Mouse (Mus musculus) layer of hippocampus, adult 9-10 months (tissue): ENCODE measurements around the gene Btbd9.

Experiments
- DNase-seq: peaks from one replicate; pipeline ENCODE4 v3.0.0; 2022; ENCODE audit warnings: low spot score

Btbd9 gene

GRCm38 (mm10) chr17:30278596-30279378 lies 297.5 kb downstream of the Btbd9 start:
- DNase-seq, result no peak

- no peak for DNase-seq
Observed at GRCm38 (mm10) chr17:30276477-30276876, 299.8 kb downstream of the Btbd9 start.

GRCm38 (mm10) chr17:30272769-30273168 lies 303.5 kb downstream of the Btbd9 start:
- peak; percentile 72 for DNase-seq

GRCm38 (mm10) chr17:30269136-30270063 lies 306.9 kb downstream of the Btbd9 start:
- DNase-seq, result no peak

- no peak for DNase-seq
Observed at GRCm38 (mm10) chr17:30268456-30268855, 307.8 kb downstream of the Btbd9 start.

GRCm38 (mm10) chr17:30267432-30267973 lies 308.8 kb downstream of the Btbd9 start:
- DNase-seq, result no peak

GRCm38 (mm10) chr17:30263535-30263934 lies 312.8 kb downstream of the Btbd9 start:
- no peak for DNase-seq

- no peak for DNase-seq
Observed at GRCm38 (mm10) chr17:30262943-30263342, 313.3 kb downstream of the Btbd9 start.

- DNase-seq, result no peak
Observed at GRCm38 (mm10) chr17:30262440-30262839, 313.8 kb downstream of the Btbd9 start.

GRCm38 (mm10) chr17:30261983-30262340 lies 314.3 kb downstream of the Btbd9 start:
- DNase-seq, result no peak

- no peak for DNase-seq
Observed at GRCm38 (mm10) chr17:30261307-30261982, 314.8 kb downstream of the Btbd9 start.

GRCm38 (mm10) chr17:30260641-30261306 lies 315.5 kb downstream of the Btbd9 start:
- no peak for DNase-seq

GRCm38 (mm10) chr17:30259938-30260337 lies 316.4 kb downstream of the Btbd9 start:
- DNase-seq, result no peak

GRCm38 (mm10) chr17:30258480-30258879 lies 317.8 kb downstream of the Btbd9 start:
- no peak for DNase-seq

GRCm38 (mm10) chr17:30255928-30256560 lies 320.2 kb downstream of the Btbd9 start:
- DNase-seq, result no peak

- DNase-seq, result no peak
Observed at GRCm38 (mm10) chr17:30253924-30254323, 322.4 kb downstream of the Btbd9 start.

GRCm38 (mm10) chr17:30253028-30253427 lies 323.3 kb downstream of the Btbd9 start:
- DNase-seq, result no peak

- DNase-seq, result no peak
Observed at GRCm38 (mm10) chr17:30245308-30245706, 331.0 kb downstream of the Btbd9 start.

GRCm38 (mm10) chr17:30244651-30245307 lies 331.5 kb downstream of the Btbd9 start:
- no peak for DNase-seq

- DNase-seq, result no peak
Observed at GRCm38 (mm10) chr17:30243540-30243939, 332.7 kb downstream of the Btbd9 start.

GRCm38 (mm10) chr17:30242647-30243046 lies 333.6 kb downstream of the Btbd9 start:
- DNase-seq, result no peak
